Mouse (Mus musculus) cerebellum, adult 11-12 months (tissue): ENCODE measurements at regions not wholly inside any gene's neighbourhood (a gene's known extent, or its start where the extent isn't known, plus 50 kb on each side); places are given as distances from the start of the nearest gene placed in this dataset.

Source experiments
- DNase-seq: peaks from one replicate; pipeline ENCODE4 v3.0.0; 2022

DNA sequence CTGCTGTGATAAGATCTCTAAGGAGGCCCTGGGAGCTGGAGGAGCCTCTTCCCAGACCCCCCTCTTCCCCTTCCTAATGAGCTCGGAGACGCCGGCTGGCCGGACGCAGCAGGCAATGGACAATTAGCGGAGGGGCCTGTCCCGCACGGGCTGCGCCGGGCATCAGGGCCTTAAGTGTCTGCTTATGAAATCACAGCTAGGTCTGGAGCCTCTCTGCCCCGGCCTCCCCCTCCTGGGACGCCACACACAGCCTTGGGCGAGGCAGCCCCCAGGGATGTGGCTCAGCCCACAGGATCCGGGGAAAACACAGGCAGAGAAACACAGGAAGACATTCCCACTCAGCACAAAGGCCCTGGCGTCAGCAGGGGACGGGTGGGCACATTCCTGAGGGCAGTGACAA, 420.6 kb downstream of the Med13l start:
- DNase-seq: no peak

DNA sequence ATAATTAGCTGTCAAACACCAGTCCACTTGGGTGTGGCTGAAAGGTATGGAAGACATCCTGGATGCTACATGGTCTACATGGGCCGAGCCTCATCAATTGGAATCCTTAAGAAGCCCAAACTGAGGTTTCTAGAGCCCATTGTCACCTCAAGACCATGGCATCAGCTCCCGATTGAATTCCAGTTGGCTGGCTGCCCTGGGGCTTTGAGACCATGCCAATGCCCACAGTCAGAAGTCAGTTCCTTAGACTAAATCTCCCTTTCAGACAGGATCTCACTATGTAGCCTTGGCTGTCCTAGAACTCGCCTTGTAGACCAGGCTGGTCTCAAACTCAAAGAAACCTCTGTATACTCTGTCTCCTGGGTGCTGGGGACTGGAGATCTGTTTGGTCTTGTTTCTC, 423.8 kb downstream of the Med13l start:
- no peak for DNase-seq

DNA sequence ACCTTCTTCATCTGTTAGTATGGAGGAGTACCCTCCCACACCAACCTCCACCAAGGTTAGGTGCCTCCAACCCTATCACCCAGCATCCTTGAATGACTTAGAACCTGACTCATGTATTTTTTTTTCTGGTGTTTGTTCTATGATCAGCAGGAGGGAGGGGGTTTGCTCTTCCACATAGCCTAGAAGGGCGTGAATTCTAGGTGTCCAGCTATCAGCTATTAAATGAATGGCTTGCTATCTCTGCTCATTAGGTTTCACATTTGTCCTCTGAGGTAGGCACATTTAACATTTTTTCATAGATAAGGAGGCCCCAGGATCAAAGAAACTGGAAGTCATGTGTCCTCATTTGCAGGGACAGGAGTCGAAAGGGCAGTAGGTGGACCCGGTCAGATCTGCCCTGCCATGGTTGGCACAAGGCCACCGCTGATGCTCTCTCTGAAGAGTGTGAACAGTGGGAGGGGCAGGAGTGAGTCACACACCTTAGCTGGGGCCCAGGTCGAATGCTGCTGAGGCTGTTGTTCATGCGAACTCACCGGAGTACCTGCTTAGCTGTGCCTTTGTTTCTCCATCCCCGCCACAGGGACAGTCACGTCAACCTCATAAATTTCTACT, 424.4 kb downstream of the Med13l start:
- no peak for DNase-seq

DNA sequence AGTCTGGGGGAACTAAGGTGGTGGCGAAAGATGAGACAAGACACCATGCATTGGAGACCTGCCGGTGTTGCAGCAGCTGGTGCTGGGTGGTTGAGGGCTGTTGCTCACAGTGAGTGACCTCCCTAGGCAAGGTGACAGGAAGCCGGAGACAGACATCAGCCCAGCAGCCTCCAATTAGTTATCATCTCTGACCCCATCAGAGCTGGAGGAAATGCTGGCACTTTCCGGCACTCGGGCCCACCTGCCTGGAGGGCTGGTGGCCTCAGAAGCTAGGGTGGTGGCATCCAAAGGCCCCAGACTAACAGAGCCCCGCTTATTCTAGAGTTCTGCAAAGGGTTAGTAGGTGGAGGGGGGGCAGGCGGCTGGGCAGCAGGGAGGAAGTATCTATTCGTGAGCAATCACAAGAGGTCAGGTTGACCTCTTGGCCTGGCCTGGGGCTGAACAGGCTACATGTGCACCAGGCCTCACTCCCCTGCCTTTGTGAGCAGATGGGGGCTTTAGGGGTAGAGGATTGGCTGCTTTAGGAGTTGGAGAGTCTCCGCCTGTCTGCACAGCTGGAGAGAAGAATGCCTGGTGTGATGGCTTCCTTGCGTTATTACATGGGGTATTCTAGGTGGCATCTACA, 427.0 kb downstream of the Med13l start:
- DNase-seq: no peak

DNA sequence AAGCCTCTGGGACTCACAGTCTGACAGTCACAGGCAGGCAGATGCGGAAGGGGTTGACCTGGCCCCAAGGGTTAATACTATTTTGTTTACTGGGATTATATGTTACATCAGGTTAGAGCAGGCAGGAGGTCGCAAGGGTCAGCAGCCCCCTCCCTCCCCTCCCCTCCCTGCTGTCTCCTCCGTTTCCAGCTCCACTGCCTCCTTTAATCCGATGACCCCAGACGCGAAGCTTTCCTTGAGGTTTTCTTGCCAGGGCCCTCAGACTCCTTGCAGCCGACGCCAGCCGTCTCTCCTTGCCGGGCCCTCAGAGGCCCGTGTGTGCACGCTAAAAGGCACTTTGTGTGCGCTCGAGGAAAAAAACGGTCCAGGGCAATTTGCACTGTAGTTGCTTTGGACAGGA, 438.6 kb downstream of the Med13l start:
- no peak for DNase-seq

DNA sequence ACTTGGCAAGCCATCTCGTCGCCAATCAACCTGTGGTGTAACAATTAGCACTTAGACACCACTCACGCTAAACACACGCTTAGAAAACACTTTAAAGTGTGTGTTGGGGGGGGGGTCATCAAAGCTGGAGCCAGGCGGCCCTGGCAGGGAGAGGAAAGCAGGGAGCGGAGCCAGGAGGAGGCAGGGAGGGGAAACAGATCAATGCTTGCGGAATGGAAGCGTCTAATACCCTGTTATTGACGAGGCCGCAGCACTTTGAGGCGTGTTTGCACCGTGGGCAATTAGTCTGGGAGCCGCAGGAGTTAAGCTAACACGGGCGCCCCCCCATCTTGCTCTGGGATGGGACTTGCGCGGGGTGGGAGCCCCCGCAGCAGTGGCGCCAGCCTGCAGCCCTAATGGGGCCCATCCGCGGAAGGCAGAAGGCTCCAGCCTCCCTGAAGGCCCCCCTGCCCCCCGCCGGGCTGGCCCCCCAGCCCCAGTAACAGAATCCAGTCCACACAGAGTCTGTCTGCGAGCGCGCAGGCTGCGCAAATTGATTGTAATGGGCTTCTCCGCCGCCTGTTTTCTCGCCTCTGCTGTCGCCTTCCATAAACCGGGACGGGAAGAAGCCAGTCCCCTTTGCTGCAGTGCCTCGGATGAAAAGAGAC, 445.5 kb downstream of the Med13l start:
- no peak for DNase-seq

DNA sequence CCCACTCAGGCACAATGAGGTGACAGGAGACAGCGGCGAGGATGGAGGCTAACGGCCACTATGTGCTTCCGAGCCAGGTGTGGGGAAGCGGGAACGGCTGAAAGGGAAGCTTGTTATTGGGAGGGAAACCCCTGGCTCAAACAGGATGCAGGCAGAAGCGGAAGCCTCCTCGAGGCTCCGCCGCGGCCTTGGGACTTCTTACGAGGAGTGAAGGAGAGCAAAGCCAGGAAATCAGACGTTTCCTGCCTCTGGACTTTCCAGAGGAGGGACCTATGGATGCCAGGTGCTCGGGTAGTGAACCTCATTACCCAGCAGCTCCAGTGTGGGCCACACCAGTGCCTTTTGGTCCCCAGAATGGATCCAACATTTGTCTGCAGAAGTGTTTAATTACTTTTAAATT, 449.6 kb downstream of the Med13l start:
- no peak for DNase-seq

DNA sequence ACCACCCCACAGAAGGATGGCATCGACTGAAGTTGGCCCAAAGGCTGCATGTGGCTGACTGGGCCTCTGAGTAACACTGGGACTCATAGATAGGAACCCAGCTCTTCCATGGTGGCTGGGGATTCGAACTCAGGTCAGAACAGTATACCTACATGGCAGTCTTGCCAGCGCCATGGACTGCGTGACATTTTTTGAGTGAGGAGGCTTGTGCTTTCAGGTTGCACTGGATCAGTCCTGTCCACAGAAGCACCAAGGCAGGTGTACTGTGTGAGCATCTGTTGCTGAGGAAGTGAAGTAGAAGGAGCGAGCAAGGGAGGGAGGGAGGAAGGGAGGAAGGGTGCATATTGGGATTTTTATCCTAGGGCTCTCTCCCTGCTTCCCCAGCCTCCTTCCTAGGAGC, 454.7 kb downstream of the Med13l start:
- no peak for DNase-seq

DNA sequence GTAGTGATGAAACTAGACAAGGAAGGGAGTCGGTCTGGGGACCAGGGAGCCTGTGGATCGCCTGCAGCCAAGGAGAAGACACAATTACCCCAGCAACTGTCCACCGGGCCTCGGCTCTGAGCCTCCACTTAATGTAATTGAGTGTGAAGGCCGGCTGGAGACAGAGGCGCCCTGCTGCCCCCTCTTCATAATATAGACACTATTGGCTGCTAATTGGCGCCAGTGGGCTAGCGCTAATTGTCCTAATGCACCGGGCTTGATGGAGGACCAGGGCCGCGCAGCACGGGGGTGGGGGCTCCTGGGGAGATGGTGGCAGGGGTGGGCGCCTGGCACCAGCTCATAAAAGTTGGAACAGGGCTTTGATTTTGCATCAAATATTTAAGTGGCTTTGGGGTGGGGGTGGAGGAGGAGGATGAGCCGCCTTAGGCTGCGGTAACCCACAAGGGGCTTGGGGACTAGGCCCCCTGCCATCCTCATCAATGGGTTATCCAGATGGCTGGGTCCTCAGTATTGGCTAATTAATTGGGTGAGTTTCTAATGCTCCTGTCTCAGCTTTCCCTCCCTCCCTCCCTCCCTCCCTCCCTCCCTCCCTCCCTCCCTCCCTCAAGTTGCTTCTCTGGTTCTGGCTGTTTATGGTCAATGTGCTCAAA, 455.3 kb downstream of the Med13l start:
- no peak for DNase-seq

DNA sequence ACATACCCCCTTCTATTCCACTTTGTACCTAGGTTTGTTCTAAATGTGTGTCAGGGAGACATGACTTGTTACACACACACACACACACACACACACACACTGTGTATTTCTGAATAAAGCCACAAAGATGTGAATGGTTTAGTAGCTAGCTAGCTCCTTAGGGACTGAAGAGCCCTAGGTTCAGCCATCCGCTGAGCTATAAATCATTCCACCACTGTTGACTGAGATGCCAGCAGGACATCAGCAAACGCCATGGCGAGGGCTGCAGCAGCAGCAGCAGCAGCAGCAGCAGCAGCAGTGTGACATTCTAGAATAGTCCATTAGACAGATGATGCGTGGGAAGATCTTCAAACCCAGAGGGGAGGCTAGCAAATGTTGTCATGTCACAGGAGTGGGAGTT, 455.9 kb downstream of the Med13l start:
- no peak for DNase-seq

DNA sequence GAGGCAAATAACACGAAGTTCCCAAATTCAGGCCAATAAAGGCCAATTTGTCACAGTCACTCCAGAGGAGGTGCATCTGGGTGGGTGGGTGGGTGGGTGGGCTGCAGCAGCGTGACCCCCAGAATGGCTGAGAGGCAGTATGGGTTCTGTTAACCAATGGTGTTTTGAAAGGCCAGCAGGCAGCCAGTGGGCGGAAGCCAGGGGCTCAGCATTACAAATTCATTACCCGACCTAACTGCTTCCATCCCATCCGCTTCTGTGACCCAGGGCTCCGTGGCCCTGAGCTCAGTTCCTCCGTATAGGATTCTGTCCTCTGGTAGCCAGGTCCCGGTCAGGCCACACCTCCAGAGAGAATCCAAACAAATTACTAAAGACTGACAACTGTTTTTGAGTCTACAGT, 463.5 kb downstream of the Med13l start:
- no peak for DNase-seq

DNA sequence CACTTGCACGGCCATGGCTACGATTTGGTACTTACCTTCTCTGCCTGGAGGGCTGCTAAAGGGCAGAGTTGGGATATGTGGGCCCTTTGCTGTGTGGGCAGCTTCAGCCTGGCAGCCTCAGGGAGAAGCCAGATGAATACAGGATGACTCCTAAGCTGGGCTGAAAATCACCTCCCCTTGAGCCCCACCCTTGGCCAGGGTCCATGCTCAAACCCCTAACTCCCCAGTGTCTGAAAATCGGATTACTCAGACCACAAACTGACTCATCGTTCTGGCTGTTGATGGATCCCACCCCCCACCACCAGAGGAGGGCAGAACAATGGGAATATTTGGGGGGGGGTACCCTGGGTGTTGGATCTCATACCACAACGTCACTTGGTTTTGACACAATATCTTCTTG, 471.6 kb downstream of the Med13l start:
- no peak for DNase-seq

DNA sequence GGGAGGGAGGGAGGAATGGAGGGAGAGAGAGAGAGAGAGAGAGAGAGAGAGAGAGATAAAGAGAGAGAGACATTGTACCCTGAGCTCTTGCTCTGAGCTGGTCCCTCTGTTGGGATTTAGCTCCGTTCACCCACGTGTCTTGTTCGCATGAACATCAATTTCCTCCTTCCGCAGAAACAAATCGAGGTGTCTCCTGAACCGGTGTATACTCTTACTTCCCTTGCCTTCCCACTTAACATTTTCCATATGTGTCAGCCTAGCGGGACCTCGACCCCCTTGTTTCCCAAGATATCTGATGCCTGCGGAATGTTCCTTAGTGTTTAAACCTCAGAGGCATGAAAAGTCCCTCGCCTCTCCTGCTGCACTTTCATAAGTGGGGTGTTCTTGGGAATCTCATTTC, 484.1 kb downstream of the Med13l start:
- no peak for DNase-seq

DNA sequence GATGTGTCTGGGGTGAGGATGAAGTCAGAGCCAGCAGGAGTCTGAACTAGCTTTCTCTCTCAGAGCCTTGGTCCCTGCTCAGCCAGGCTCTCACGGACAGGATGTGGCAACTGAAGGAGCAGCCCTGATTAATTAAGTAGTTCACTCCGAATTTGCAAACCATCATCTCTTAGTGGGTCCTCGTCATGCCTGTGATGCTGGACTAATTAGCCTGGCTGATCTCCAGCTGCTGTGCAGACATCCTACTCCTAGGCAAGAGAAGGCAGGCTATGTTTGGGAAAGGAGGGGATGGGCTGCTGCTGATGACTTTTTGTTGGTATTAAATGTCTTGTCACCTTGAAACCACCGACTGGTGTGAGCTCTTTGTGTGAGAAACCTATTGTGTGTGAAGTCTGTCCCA, 487.1 kb downstream of the Med13l start:
- DNase-seq: no peak

DNA sequence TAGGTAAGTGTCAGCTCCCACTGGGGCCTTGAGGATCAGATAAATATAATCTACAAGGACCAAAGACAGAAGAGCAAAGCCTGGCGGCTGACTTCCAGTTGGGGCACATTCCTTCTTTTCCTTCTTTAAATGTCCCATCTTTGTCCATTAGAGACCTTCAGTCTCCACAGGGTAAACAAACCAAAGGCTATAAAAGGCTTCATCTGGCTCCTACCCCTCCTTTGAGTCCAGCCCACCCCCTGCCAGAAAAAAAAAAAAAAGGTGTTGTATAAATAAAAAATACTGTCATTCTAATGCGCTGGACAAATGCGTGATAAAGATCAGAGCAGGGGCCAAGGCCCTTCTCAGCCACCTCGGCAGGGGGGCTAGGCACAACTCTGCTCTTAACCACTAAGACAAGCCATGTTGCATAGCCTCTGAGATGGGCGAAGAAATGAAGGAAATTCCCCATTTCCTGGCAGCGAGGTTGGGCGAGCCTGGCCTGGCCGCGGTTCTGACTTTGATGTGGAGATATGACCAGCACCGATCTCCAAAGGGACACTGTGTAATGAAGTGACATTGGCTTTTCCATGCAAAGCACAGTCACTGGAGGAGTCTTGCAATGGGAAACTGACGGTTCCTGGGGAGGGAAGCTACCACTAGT, 492.0 kb downstream of the Med13l start:
- no peak for DNase-seq

DNA sequence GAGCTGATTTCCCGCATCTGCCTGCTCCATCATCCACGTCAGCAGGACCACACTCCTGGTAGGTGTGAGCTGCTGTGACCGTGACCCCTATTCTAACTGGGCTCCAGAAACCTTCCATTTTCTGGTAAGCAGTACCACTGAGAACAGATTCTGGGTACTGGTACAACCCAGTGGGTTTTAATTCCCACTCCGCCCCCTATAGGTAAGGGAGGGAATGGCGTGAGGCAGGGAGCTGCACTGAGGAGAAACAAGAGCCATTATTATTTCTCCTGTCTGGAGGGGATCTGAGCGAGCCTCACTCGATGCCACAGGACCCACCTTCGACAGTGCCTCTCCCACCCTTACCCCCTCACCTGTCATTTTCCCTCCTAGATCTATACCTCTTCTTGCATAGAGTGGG, 493.3 kb downstream of the Med13l start:
- no peak for DNase-seq

DNA sequence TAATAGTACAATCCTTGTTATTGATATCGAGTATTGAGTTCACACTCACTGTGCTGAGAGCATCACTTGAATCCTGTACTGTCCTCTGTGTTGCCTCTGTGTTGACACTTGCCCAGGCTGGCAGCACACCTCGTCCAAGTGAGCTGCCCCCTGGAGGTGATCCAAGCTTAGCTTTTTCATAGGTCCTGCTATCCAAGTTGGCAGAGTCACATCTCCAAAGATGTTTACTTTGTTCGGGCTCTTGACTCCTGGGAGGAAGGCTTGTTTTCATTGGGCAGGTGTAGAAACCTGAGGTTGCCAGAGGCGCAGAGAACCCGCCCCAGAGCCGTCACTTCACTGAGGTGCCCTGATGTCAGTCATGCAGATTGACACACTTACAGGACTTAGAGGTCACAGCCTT, 493.9 kb downstream of the Med13l start:
- no peak for DNase-seq

DNA sequence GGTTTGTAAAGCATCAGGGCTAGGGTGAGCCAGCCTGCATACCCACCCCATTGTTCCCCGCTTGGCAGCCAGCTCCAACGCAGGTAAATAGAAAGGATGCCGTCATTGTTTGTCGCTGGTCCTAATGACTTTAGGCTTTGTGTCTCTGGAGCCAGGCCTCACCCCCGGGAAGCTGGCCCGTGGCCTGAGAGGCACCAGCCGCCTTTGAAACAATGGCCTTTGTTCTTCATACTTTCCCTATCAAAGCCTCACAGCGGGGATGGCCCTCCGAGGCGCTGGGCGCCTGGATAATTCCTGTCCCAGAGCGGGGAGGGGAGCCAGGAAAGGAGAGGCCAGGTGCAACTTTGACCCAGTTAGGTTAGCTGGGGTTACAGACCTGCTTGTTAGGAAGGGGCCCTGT, 495.0 kb downstream of the Med13l start:
- peak; percentile 43 for DNase-seq

DNA sequence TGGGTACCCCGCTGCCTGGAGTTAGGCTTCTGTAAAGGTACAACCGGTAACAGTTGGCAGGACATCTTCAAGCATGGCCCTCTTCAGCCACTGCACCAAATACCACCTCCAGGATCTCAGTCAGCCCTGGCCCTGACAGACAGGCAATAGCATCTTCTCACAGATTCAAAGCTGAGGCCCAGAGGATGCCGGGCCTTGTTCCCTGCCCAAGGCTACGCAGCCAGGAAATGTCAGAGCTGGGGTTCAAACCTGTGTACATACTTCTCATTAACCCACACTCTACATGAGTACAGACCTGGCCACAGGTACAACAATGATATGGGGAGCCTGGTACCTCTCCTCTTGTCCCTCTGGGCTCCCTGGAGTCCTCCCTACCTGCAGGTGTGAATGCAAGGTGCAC, 497.3 kb downstream of the Med13l start:
- no peak for DNase-seq

DNA sequence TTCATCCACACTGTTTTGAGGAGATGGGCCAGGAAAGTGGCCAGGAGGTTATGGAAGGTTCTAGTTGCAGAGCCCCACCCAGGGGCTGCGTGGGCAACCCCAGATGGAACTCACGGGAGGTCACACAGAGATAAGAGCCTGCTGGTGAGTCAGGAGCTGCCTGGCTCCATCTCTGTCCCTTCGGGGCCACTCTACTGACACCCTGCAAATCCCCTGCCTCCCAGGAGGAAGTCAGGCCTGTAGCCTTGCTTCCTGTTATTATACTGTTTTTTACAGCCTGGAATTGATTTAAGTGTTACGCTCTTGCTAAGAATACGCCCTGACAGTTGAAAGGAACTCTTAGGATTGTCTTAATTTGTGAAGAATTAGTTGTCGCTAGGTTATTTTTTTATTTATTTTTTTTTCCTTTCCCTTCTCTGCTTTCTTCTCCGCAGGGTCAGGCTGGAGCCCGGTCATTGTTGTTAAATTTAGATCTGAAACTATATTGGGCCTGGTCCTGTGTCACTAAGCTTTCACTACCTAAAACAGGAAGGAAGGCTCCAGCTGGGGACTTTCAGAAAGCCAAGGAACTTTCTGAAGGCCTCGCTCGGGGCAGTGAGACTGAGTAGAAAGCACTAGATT, 497.9 kb downstream of the Med13l start:
- DNase-seq: no peak

DNA sequence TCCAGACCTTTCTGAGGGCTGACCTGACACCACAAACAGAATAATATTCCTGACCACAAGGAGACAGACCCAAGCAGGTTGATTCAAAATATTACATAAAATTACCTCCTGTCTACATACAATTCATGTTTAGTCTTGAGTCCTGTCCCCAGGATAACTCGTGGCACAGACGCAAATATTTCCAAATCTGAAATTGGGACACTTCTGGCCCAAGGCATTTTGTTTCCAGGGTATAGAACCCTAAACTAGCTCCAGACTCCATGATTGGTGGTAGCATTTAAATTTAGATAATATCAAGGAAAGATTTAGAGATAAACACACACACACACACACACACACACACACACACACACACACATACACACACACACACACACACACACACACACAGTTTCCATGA, 498.7 kb downstream of the Med13l start:
- DNase-seq: no peak

DNA sequence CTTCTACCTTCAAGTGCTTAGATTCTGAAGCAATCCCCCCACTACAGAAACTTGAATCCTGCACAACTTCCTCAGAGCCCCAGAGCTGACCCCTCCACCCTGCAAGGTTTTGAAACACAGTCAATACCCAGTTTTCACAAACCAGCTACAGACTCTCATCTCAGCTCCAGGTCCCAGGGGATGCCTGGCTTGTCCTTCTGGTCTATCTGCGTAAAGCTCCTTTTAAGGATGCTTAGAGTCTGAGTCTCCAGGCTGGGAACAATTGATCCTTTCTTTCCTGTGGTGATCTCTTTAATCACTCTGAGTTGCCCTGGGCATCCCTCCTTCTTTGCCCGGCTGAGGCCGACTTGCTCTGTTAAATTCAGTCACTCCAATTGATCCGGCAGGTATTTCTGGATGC, 500.4 kb downstream of the Med13l start:
- no peak for DNase-seq

DNA sequence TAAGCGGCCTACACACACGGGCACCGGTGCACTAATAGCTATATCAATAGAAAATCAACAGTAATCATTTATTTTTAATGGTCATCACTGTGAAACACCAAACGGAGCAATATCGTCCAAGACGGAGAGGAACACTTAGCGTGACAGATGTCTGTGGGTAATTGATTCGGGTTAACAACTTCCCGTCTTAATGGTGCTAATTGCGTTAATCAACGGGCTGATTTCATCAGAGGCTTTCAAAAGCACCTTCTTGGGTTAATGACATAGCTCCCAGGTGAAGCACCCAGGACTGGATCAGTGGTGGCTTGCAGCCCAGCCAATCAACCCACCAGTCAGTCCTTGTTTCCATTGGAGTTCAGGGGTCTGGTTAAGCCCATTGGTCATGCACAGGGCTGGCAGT, 502.0 kb downstream of the Med13l start:
- no peak for DNase-seq
